Comparison of ENCODE assay signal across 8 mouse cellular contexts in the genomic region with DNA sequence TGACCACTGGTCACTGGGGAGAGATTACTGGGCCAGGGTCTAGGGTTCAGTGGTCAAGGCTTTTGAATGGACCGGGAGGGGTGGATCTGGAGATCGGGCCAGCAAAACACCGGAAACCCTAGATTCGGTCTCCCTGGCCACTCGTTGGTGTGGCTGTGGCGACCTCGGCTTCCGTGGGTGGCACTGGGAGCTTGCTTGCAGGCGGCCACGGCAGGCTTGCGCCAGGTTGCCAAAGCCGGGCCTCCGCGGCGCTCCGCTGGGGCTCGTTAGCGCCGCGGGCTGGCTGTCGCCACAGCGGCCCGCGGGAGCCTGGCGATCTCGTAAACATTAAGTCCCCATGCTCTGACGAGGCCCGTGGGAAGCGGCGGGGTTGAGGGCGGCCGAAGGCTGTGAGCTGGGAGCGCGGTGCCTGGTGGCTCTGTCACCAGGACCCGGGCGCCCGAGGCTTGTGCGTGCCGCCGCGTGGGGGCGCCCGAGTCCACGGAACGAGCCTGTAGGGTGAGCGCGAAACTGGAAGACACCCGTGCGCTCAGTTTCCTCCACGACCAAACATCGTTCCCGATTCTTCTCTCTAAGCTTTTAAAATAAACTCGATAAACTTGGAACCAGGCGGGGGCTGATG. TPM values are rescaled to one million over a fixed set of nuclear protein-coding genes. Genes with fewer than 3 reads are reported as not detected.
DNase-seq lines count a peak whose midpoint lies in the region; ATAC-seq lines count a peak whose summit lies in the region.

No protein-coding gene starts in this region.

- H3K4me2 ChIP-seq in hindbrain, embryonic 16.5 days (ENCODE audit: low read length): peak overlapping the region; percentile 91

- WGBS in hindbrain, embryonic 16.5 days: under 1% methylated on average over 54 of the region's 54 CpGs

- H3K36me3 ChIP-seq in hindbrain, embryonic 16.5 days (ENCODE audit: control insufficient read depth, insufficient read depth, low read length): no peaks in the 10 kb centered on the region

- H3K9me3 ChIP-seq in hindbrain, embryonic 16.5 days (ENCODE audit: control insufficient read depth, low read length): no peaks in the 10 kb centered on the region

- peaks cover 9% of the 10 kb centered on the region for H3K4me1 ChIP-seq in hindbrain, embryonic 16.5 days (ENCODE audit: control insufficient read depth, insufficient read depth, low read depth, low read length)

- peak overlapping the region; percentile 49 for H3K4me3 ChIP-seq in hindbrain, embryonic 16.5 days (ENCODE audit: low read length)

- peak; percentile 98 for ATAC-seq in hindbrain, embryonic 16.5 days

- peak overlapping the region; percentile 46; the same call in 1 of the 2 replicates for H3K27ac ChIP-seq in hindbrain, embryonic 16.5 days (ENCODE audit: low read depth, low read length)

- peak overlapping the region; percentile 86 for H3K9ac ChIP-seq in hindbrain, embryonic 16.5 days (ENCODE audit: low read depth, low read length)

- peak; percentile 95 for DNase-seq in ZHBTc4 (ENCODE audit: low read depth, low spot score)
- peak; percentile 89 to 92 for DNase-seq in cerebellum, postnatal 4 days (ENCODE audit: low spot score in 2 of 2)
- peak; percentile 72 for DNase-seq in gastrocnemius, adult 18-20 months (ENCODE audit: low spot score)
- DNase-seq in left cerebral cortex, adult 11 months (ENCODE audit: low spot score): peak; percentile 73
- DNase-seq in lung, postnatal 36 days: peak; percentile 85
- peak; percentile 88 for DNase-seq in retina, postnatal 1 day
- DNase-seq in thymus, postnatal 4 days: peak; percentile 98

- 0 out of 2 replicates have a peak, but pooled peaks cover 3% of the 10 kb centered on the region for H3K27me3 ChIP-seq in hindbrain, embryonic 16.5 days (replicated peaks; ENCODE audit: control insufficient read depth, insufficient read depth, low read length)

RNA-seq across cellular contexts. Expression of a gene that starts 13.6 kb away (rescaled TPM):
- total RNA-seq in gastrocnemius, adult 18-20 months (2021): not detected
- polyA plus RNA-seq in hindbrain, embryonic 16.5 days (2015; fragmentation: Nextera tagmentation; extraction: Ambion mirVana): 0.24 and 0.45 TPM in 2 replicates

RNA-seq across cellular contexts. Expression of a gene that starts 21.6 kb away (rescaled TPM):
- total RNA-seq in gastrocnemius, adult 18-20 months (2021): not detected
- not detected in 2 replicates for polyA plus RNA-seq in hindbrain, embryonic 16.5 days (2015; fragmentation: Nextera tagmentation; extraction: Ambion mirVana)

RNA-seq across cellular contexts. Expression of a gene that starts 24.8 kb away (rescaled TPM):
- not detected for total RNA-seq in gastrocnemius, adult 18-20 months (2021)
- 0.05 and 0.14 TPM in 2 replicates for polyA plus RNA-seq in hindbrain, embryonic 16.5 days (2015; fragmentation: Nextera tagmentation; extraction: Ambion mirVana)

RNA-seq across cellular contexts. Expression of a gene that starts 27.8 kb away (rescaled TPM):
- not detected for total RNA-seq in gastrocnemius, adult 18-20 months (2021)
- polyA plus RNA-seq in hindbrain, embryonic 16.5 days (2015; fragmentation: Nextera tagmentation; extraction: Ambion mirVana): not detected in 2 replicates

RNA-seq across cellular contexts. Expression of a gene that starts 31.4 kb away (rescaled TPM):
- not detected for total RNA-seq in gastrocnemius, adult 18-20 months (2021)
- 0.66 and 0.71 TPM in 2 replicates for polyA plus RNA-seq in hindbrain, embryonic 16.5 days (2015; fragmentation: Nextera tagmentation; extraction: Ambion mirVana)

Comparison
In these comparisons a context has a peak if more than half of its experiments do, and no peak if none do; other contexts are left out.
1. Peak in every context shown above with its lines: DNase-seq, ATAC-seq, H3K4me3 ChIP-seq and H3K27ac ChIP-seq.